Mouse (Mus musculus): Measurements from ENCODE around the gene Usp42. TPM values are rescaled to one million over a fixed set of nuclear protein-coding genes. Genes with fewer than 3 reads are reported as not detected.

The Usp42 gene
- 1 to 10 TPM; 5.3 to 6.1 TPM for total RNA-seq (2021)
- long read RNA-seq, experiment 1, partial matches to known transcripts = 3 of 4 reads
- long read RNA-seq, experiment 1, other reads (novel, unspliced or antisense) = 1 of 4 reads
- long read RNA-seq, experiment 2, full-length matches to known transcripts = 3 of 3 reads
- long read RNA-seq, experiment 2, partial matches to known transcripts = 0 of 3 reads
- long read RNA-seq, experiment 2, other reads (novel, unspliced or antisense) = 0 of 3 reads

GRCm38 (mm10) chr5:143732180-143732891 is at the start of gene Usp42:
Gene Usp42, minus strand, starts transcription at chr5:143732280.
- peak within 1 kb of the TSS; percentile 73 for H3K4me3 ChIP-seq
- peak; percentile 55 for TF ChIP-seq CTCF (IDR thresholded peaks at IDR 0.05)
- intact Hi-C loops (cut with DNase I) = loop anchor here (1.0 to 5.0 kb wide), 3 partner anchors 178 to 245 kb away; no protein-coding TSS in a partner anchor
- H3K27ac ChIP-seq = peak within 1 kb of the TSS; percentile 98
- peak; percentile 99 for DNase-seq

DNA sequence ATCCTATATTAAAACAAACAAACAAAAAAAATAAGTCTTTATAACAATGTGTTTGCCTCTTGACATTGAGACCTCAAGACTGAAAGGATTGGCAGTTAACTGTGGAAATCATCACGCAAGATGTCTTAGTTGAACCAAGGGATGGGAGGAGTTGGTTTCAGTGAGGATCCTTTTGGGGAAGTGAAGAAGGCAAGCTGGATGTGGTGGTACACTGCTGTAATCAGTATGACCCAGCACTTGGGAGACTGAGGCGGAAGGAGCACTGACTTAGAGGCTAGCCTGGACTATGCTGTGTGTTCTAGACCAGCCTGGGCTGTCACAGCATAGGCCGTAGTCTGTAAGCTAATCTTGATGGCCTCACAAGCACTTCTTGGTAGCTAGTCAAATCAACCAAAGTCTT is 28.4 kb upstream of the Usp42 start:
- intact Hi-C loops (cut with DNase I) = no loop called here
- no peak overlapping the region for H3K27ac ChIP-seq
- DNase-seq = no peak
- no peak overlapping the region for H3K4me3 ChIP-seq
- no peak for TF ChIP-seq CTCF (IDR thresholded peaks at IDR 0.05)

- no peak for DNase-seq
- Histone ChIP-seq H3K27ac (no peak overlapping the region), H3K4me3 (no peak overlapping the region)
- TF ChIP-seq CTCF (IDR thresholded peaks at IDR 0.05) = no peak
- intact Hi-C loops (cut with DNase I) = no loop called here
Measured at GRCm38 (mm10) chr5:143759554-143759953, 27.5 kb upstream of the Usp42 start.

GRCm38 (mm10) chr5:143757755-143758443 is 25.8 kb upstream of the Usp42 start:
- peak overlapping the region; percentile 78 for H3K27ac ChIP-seq
- peak; percentile 93 for DNase-seq
- intact Hi-C loops (cut with DNase I) = no loop called here
- H3K4me3 ChIP-seq = peak overlapping the region; percentile 79
- no peak for TF ChIP-seq CTCF (IDR thresholded peaks at IDR 0.05)

GRCm38 (mm10) chr5:143755529-143756141 is 23.6 kb upstream of the Usp42 start:
- no peak for DNase-seq
- Histone ChIP-seq H3K27ac (no peak overlapping the region), H3K4me3 (no peak overlapping the region)
- TF ChIP-seq CTCF (IDR thresholded peaks at IDR 0.05) = no peak
- intact Hi-C loops (cut with DNase I) = no loop called here

DNA sequence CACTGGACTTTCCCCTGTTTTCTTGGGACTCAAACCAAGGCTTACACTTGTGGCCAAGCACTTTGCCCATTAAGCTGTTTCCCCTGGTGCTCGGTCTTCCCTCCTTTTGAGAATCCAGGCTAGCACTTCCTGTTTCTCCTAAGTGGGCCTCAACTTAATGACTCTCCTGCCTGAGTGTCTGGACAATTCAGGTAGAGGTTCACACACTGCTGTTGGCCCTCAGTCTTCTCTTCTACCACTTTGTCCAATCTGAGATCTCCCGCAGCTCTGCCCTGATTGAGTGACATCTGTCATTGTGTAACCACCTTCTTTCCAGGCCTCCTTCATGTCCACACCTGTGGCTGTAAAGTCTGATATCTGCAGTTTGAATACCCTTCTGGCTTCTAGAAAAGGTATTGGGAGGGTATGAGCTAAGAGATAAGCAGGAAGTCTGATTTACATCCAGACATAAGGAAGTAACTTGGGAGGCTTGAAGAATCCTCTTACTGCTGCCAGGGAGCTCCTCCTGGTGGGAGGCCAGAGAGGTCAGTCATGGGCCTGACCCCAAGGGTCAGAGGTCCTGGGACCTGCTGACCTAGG is 17.6 kb upstream of the Usp42 start:
- H3K27ac ChIP-seq = no peak overlapping the region
- intact Hi-C loops (cut with DNase I) = no loop called here

DNA sequence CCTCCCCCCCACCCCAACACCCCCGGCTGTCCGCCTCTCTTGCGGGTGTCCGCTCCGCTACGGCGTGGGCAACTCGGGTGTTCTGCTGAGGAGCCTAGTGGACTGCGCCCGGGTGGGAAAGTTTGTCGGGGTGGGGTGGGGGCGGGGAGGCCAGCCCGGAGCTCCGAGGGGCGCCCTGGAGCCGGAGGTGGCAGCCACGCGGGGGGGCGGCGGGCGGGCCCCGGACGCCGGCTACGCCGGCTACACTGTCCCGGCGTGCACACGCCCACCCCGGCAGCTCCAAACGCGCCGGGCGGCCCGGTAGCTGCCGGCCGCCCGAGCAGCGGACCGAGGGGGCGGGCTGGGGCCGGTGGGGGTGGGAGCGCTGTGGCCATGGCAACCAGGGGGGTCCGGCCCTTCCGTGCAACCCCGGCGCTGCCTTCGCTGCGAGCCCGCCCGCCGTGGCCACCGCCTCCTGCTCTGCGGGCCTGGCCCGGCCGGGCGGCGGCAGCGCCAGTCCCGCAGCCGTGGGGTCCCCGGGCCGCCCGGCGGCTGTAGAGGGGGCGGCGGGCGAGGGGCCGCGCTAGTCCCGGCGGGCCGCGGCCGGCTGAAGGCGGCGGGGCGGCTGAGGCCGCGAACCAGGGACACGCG is 482 bp downstream of the Usp42 start:
- Histone ChIP-seq H3K27ac (peak overlapping the region; percentile 98), H3K4me3 (peak overlapping the region; percentile 73)
- no peak for TF ChIP-seq CTCF (IDR thresholded peaks at IDR 0.05)
- DNase-seq = peak; percentile 58
- intact Hi-C loops (cut with DNase I) = loop anchor here (1.0 to 5.0 kb wide), 3 partner anchors 179 to 246 kb away; no protein-coding TSS in a partner anchor

More for the DNA sequence above, 17.6 kb upstream of the Usp42 start:
- DNase-seq = no peak
- H3K4me3 ChIP-seq = no peak overlapping the region
- no peak for TF ChIP-seq CTCF (IDR thresholded peaks at IDR 0.05)

GRCm38 (mm10) chr5:143730915-143731314 is 1.2 kb downstream of the Usp42 start:
- no peak for DNase-seq
- no peak for TF ChIP-seq CTCF (IDR thresholded peaks at IDR 0.05)
- intact Hi-C loops (cut with DNase I) = loop anchor here (5.0 kb wide), 1 partner anchor 246 kb away; no protein-coding TSS in a partner anchor
- H3K27ac ChIP-seq = peak overlapping the region; percentile 98
- peak overlapping the region; percentile 73 for H3K4me3 ChIP-seq

- H3K27ac ChIP-seq = no peak overlapping the region
- no peak for TF ChIP-seq CTCF (IDR thresholded peaks at IDR 0.05)
- no peak overlapping the region for H3K4me3 ChIP-seq
- intact Hi-C loops (cut with DNase I) = no loop called here
- no peak for DNase-seq
Measured at GRCm38 (mm10) chr5:143721962-143722361, 10.1 kb downstream of the Usp42 start.

- no peak overlapping the region for H3K4me3 ChIP-seq
- DNase-seq = peak; percentile 16
- intact Hi-C loops (cut with DNase I) = no loop called here
- no peak overlapping the region for H3K27ac ChIP-seq
- no peak for TF ChIP-seq CTCF (IDR thresholded peaks at IDR 0.05)
Measured at GRCm38 (mm10) chr5:143712011-143712800, 19.9 kb downstream of the Usp42 start.

GRCm38 (mm10) chr5:143711326-143711725 is 20.8 kb downstream of the Usp42 start:
- TF ChIP-seq CTCF (IDR thresholded peaks at IDR 0.05) = peak; percentile 93
- Histone ChIP-seq H3K27ac (no peak overlapping the region), H3K4me3 (no peak overlapping the region)
- DNase-seq = peak; percentile 76
- intact Hi-C loops (cut with DNase I) = loop anchor here (1.0 kb wide), 1 partner anchor 143 kb away; no protein-coding TSS in a partner anchor

All from gastrocnemius, adult 2 months (tissue).